Mouse (Mus musculus): ENCODE results near the gene Arhgef10l.

GRCm38 (mm10) chr4:140497169-140497568 lies 168.6 kb downstream of the Arhgef10l start:
- TF ChIP-seq POLR2A (IDR thresholded peaks at IDR 0.05; ENCODE audit: low read depth, low read length): no peak
- TF ChIP-seq CTCF (IDR thresholded peaks at IDR 0.05; ENCODE audit: extremely low read depth, insufficient read length, insufficient replicate concordance, low read depth, low read length): no peak
